In genomic region chr9:41952650-41953204, GRCm38 (mm10) we compare ENCODE assay signal across 9 mouse cellular contexts.
DNase-seq lines count a peak whose midpoint lies in the region; ATAC-seq and TF ChIP-seq lines count a peak whose summit lies in the region.
"Had no signal": no experiment of that assay in that cellular context is flagged by ENCODE, and none has a peak within 500 bp of the region (broad histone marks: within the 10 kb centered on the region; RNA-seq: fewer than 3 reads in every experiment).

No protein-coding gene starts in this region.

- H3K4me1 ChIP-seq in neural tube, embryonic 11.5 days (ENCODE audit: control insufficient read depth, insufficient read depth, low read length) = peaks cover 23% of the 10 kb centered on the region
- peaks cover 52% of the 10 kb centered on the region for H3K4me1 ChIP-seq in forebrain, embryonic 15.5 days
- H3K4me1 ChIP-seq in limb, embryonic 14.5 days (ENCODE audit: control insufficient read depth, insufficient read depth, low read length) = peaks cover 36% of the 10 kb centered on the region
- H3K4me1 ChIP-seq in stomach, embryonic 16.5 days (ENCODE audit: control insufficient read depth, insufficient read depth, low read length) = peaks cover 21% of the 10 kb centered on the region

- H3K4me3 ChIP-seq in neural tube, embryonic 11.5 days (ENCODE audit: low read depth, low read length) = no peak overlapping the region
- H3K4me3 ChIP-seq in forebrain, embryonic 15.5 days = no peak overlapping the region
- H3K4me3 ChIP-seq in limb, embryonic 14.5 days (replicated peaks; ENCODE audit: low read length) = no peak overlapping the region
- no peak overlapping the region for H3K4me3 ChIP-seq in stomach, embryonic 16.5 days (replicated peaks; ENCODE audit: low read length)

- H3K4me2 ChIP-seq in neural tube, embryonic 11.5 days (ENCODE audit: low read depth) = no peak overlapping the region
- H3K4me2 ChIP-seq in forebrain, embryonic 15.5 days (replicated peaks) = peak overlapping the region; percentile 74
- H3K4me2 ChIP-seq in limb, embryonic 14.5 days (replicated peaks; ENCODE audit: low read depth, low read length, severe bottlenecking) = peak overlapping the region; percentile 58
- H3K4me2 ChIP-seq in stomach, embryonic 16.5 days (ENCODE audit: low read depth, low read length) = no peak overlapping the region

- H3K36me3 ChIP-seq in neural tube, embryonic 11.5 days (ENCODE audit: control insufficient read depth, insufficient read depth, low read length) = no peaks in the 10 kb centered on the region
- H3K36me3 ChIP-seq in forebrain, embryonic 15.5 days = no peaks in the 10 kb centered on the region
- no peaks in the 10 kb centered on the region for H3K36me3 ChIP-seq in limb, embryonic 14.5 days (ENCODE audit: control insufficient read depth, insufficient read depth, low read length)
- no peaks in the 10 kb centered on the region for H3K36me3 ChIP-seq in stomach, embryonic 16.5 days (ENCODE audit: control insufficient read depth, insufficient read depth, low read length)

- H3K9ac ChIP-seq in neural tube, embryonic 11.5 days (ENCODE audit: low read length) = no peak overlapping the region
- H3K9ac ChIP-seq in forebrain, embryonic 15.5 days (replicated peaks) = peak overlapping the region; percentile 66
- peak overlapping the region; percentile 8; the same call in 1 of the 2 replicates for H3K9ac ChIP-seq in limb, embryonic 14.5 days (ENCODE audit: low read depth, low read length, severe bottlenecking)
- 0 out of 2 replicates have a peak overlapping the region, but pooled peaks have one; percentile 38 for H3K9ac ChIP-seq in stomach, embryonic 16.5 days (ENCODE audit: low read length)

- TF ChIP-seq POLR2A in limb, embryonic 14.5 days (IDR thresholded peaks at IDR 0.05; ENCODE audit: borderline replicate concordance, extremely low read depth, insufficient read depth, insufficient read length) = no peak

- H3K27ac ChIP-seq in neural tube, embryonic 11.5 days (ENCODE audit: low read depth, low read length) = peak overlapping the region; percentile 34
- H3K27ac ChIP-seq in forebrain, embryonic 15.5 days (replicated peaks) = peak overlapping the region; percentile 96
- peak overlapping the region; percentile 96 for H3K27ac ChIP-seq in limb, embryonic 14.5 days (replicated peaks; ENCODE audit: low read depth, low read length)
- peak overlapping the region; percentile 98 for H3K27ac ChIP-seq in stomach, embryonic 16.5 days (ENCODE audit: low read length)
- H3K27ac ChIP-seq: macrophage had no signal

- DNase-seq in neural tube, embryonic 11.5 days (ENCODE audit: low spot score) = no peak
- no peak for DNase-seq in neural tube, embryonic 10.5 days (ENCODE audit: extremely low spot score, low spot score)
- DNase-seq in limb, embryonic 14.5 days (ENCODE audit: low spot score) = peak; percentile 61
- DNase-seq in frontal cortex, postnatal 25 days (ENCODE audit: low spot score in 2 of 2) = no peak
- no peak for DNase-seq in layer of hippocampus, adult 11-12 months (ENCODE audit: low spot score)

- no peak for ATAC-seq in neural tube, embryonic 11.5 days (ENCODE audit: insufficient read depth, low FRiP score, low TSS enrichment)
- no peak for ATAC-seq in forebrain, embryonic 15.5 days (replicated peaks)
- no peak for ATAC-seq in limb, embryonic 14.5 days (ENCODE audit: low FRiP score, low read depth)
- no peak for ATAC-seq in stomach, embryonic 16.5 days (ENCODE audit: insufficient read depth, low FRiP score)
- ATAC-seq: intestine, embryonic 16.5 days had no signal

- WGBS in neural tube, embryonic 11.5 days = 52% methylated on average over 7 of the region's 7 CpGs
- 61% methylated on average over 7 of the region's 7 CpGs for WGBS in forebrain, embryonic 15.5 days
- 18% methylated on average over 7 of the region's 7 CpGs for WGBS in limb, embryonic 14.5 days
- WGBS in stomach, embryonic 16.5 days = 36% methylated on average over 7 of the region's 7 CpGs

- no peaks in the 10 kb centered on the region for H3K9me3 ChIP-seq in neural tube, embryonic 11.5 days (ENCODE audit: control insufficient read depth, low read length)
- H3K9me3 ChIP-seq in forebrain, embryonic 15.5 days = no peaks in the 10 kb centered on the region
- H3K9me3 ChIP-seq in limb, embryonic 14.5 days (ENCODE audit: control insufficient read depth, low read length) = no peaks in the 10 kb centered on the region
- H3K9me3 ChIP-seq in stomach, embryonic 16.5 days (replicated peaks; ENCODE audit: control insufficient read depth, low read length) = no peaks in the 10 kb centered on the region

- H3K27me3 ChIP-seq in neural tube, embryonic 11.5 days (ENCODE audit: control insufficient read depth, insufficient read depth, low read length) = no peaks in the 10 kb centered on the region
- no peaks in the 10 kb centered on the region for H3K27me3 ChIP-seq in forebrain, embryonic 15.5 days
- no peaks in the 10 kb centered on the region for H3K27me3 ChIP-seq in limb, embryonic 14.5 days (ENCODE audit: control insufficient read depth, insufficient read depth, low read length)
- no peaks in the 10 kb centered on the region for H3K27me3 ChIP-seq in stomach, embryonic 16.5 days (ENCODE audit: control insufficient read depth, insufficient read depth, low read length)

Comparison
In these comparisons a context has a peak if more than half of its experiments do, and no peak if none do; other contexts are left out.
1. H3K27ac ChIP-seq: peak in every context shown above with its lines; median percentile 98 in stomach, embryonic 16.5 days; 96 in forebrain, embryonic 15.5 days; 96 in limb, embryonic 14.5 days; 34 in neural tube, embryonic 11.5 days.
2. H3K4me2 ChIP-seq: peak in forebrain, embryonic 15.5 days (single experiment) and limb, embryonic 14.5 days (single experiment); none in neural tube, embryonic 11.5 days (single experiment) and stomach, embryonic 16.5 days (single experiment).